Mouse (Mus musculus): ENCODE data around the gene Nit1.
A peak's percentile ranks its signal among the peaks of the same experiment; 100 is the strongest.

The Nit1 gene

DNA sequence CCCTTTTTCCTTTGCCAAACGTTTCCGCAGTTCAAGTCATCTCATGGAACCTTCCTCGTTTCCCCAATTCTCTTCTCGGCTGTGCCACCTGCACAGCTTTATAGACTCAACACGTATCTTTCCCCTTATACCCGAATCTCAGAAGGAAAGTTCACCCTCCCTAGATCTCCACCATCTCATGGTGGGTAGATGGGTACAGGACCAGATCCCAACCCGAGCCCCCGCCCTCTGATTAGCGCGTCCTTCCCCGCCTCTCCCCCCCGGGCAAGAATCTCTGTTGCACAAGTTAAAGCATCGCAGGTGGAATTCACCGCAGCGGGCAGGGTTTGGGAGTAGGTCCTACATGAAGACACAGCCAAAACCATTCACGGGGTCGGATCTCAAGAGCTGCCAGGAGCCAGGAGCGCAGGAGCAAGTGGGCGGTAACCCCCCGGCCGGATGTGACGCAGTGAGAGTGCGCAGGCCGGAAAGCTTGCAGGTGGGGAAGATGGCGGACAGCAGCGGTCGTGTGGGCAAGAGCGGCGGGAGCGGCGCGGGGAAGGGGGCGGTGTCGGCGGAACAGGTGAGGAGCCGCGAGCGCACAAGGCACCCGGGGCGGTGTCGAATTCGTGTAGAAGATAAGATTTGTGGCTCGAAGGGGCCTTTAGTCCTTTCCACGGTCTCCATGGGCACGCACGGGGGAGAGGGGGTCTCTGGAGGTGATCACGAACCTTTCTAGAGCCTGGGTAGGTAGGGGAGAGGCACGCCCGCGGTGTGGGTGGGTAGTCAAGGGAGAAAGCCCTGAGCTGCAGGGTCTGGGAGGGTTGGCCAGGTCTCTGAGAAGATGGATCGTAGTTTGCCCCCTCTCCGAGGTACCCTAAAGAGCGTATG, at the start of gene Nit1, which contains the start of gene Pfdn2:
Gene Nit1 (minus strand): TSS at position 422 of the 870 bp plus-strand sequence.
Gene Pfdn2 (plus strand): TSS at position 446 of the 870 bp plus-strand sequence.
- DNase-seq (ENCODE audit: low spot score in 2 of 2), result peak; percentile 95

GRCm38 (mm10) chr1:171390101-171390500, 44.7 kb upstream of the Nit1 start:
- DNase-seq (ENCODE audit: low spot score in 2 of 2), result peak in 1 of 2 experiments; percentile 50

- DNase-seq (ENCODE audit: low spot score in 2 of 2), result peak; percentile 57 to 67
Measured at GRCm38 (mm10) chr1:171388376-171389102, 43.1 kb upstream of the Nit1 start, which contains the start of gene Arhgap30. Arhgap30 (plus strand) TSS chr1:171388954.

DNA sequence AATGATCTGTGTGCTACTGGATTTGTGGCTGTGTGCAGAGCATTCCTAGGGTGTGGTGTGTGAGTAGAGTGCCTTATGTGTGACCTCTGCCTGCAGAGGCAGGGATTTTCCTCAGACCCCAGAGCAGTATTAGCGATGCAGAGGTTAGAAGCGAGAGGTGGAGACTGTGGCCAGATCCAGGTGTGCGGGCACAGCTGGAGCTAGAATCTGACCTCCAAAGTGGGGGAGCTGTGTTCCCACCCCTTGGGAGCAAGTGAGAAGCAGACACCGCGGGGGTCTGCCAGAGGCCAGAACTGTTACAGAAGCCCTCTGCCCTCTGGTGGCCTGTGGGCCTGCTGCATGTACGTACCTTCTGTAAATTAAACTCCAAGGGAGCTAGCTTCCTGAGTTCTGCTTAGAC, 41.7 kb upstream of the Nit1 start:
- DNase-seq (ENCODE audit: low spot score in 2 of 2), result no peak

DNA sequence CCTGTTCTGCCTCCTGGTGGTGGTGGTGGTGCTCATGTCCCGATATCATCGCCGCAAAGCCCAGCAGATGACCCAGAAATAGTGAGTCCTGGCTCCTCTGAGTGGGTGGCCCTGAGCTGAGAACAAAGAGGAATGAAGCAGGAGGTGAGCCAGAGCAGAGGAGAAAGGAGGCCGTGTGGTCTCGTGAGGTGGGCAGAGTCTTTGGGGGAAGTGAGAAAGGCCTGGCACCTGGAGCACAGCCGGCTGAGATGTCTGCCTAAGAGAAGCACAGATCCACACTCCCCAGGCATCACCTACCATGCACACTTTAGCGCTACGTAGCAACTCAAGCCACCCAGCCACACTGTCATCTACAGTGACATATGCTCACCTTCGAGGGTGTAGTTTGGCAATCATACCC, 39.7 kb upstream of the Nit1 start:
- no peak for DNase-seq (ENCODE audit: low spot score in 2 of 2)

GRCm38 (mm10) chr1:171384361-171384760, 38.9 kb upstream of the Nit1 start:
- no peak for DNase-seq (ENCODE audit: low spot score in 2 of 2)

DNA sequence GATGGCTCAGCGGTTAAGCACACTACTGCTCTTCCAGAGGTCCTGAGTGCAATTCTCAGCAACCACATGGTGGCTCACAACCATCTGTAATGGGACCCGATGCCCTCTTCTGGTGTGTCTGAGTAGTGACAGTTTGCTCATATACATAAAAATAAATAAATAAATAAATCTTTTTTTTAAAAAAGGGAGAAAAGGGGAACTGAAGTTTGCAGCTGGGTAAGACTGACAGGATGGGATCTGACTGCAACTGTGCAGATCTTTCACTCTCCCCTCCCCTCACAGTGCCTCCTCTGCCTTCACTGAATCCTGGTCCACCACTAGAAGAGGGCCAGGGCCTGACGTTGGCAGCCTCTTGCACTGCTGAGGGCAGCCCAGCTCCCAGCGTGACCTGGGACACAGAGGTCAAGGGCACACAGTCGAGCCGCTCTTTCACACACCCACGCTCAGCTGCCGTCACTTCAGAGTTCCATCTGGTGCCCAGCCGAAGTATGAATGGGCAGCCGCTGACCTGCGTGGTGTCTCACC, 36.7 kb upstream of the Nit1 start:
- no peak for DNase-seq (ENCODE audit: low spot score in 2 of 2)

DNA sequence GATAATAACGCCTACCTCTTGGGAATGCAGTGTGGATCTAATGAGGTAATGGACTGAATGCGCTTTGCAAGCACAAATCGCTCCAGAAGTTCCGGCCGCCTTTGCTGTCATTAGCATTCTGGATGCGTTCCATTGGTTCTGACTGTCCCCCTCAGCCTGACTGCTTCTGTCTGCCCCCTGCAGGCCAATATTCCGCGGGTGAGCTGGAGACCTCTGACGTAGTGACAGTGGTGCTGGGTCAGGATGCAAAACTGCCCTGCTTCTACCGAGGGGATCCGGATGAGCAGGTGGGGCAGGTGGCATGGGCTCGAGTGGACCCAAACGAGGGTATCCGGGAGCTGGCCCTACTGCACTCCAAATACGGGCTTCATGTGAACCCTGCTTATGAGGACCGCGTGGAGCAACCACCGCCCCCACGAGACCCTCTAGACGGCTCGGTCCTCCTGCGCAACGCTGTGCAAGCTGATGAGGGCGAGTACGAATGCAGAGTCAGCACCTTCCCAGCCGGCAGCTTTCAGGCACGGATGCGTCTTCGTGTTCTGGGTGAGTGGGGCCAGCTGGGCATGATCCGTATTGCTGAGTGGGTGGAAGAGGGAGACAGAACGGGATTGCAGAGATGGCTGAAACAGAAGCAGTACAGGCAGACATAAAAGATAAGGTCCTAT, 34.6 kb upstream of the Nit1 start:
- peak; percentile 84 to 87 for DNase-seq (ENCODE audit: low spot score in 2 of 2)

DNA sequence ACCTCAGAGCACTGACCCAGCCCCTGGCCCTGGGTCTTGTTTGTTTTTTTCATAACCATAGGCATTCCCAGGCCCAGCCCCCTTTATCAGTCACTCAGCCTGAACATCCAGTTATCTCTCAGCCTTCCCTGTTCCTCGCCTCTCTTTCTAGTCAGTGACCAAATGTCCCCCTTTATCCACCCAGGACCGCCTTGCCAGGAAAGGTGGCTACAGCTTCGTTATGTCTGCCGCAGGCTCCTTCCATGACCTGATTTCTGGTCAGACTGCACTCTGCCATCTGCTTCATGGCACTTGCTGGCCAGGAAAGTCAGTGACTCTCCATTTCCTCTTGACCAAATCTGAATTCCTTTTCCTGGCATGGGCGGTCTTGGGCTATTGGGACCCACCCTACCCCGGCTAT, 32.9 kb upstream of the Nit1 start:
- no peak for DNase-seq (ENCODE audit: low spot score in 2 of 2)

DNA sequence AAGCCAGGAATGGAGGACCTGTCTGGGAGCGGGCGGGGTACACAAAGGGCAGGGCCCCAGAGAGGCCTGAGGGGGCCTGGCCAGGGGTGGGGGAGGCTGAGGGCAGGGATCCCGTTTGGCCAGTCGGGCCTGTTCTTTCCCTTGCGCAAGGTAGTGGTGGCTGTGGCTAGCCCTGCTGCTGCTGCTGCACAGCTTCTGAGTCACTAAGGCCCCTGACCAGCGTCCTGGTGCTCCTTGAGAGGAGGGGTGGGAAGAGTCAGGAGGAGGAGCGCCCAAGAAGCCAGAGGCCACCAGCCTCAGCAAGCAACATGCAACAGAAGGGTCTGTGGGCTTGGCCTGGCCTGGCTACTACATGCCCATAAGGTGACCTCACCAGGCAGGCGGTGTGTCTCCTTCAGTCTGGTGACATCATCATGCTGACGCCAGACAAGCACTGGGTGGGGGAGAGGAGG, 30.2 kb upstream of the Nit1 start:
- DNase-seq (ENCODE audit: low spot score in 2 of 2), result no peak

DNA sequence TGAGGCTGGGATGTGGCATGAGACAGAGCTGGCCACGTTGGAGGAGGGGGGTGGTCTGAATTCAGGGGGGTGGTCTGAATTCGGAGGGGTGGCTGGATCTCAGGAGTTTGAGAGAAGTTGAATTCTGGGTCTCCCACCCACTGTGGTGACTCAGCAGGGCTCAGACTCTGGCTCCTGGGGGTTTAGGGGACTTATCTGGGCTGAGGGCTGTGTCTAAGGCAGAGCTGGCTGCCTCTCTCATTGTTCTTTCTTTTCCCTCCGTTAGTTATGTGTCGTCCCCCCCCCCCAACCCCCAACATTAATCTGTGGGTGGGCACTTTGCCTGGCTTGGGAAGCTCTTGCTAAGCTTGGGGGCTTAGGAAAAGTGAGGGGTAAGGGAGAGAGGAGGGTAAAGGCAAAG, 28.5 kb upstream of the Nit1 start:
- DNase-seq (ENCODE audit: low spot score in 2 of 2), result no peak

GRCm38 (mm10) chr1:171372880-171373279, 27.4 kb upstream of the Nit1 start:
- DNase-seq (ENCODE audit: low spot score in 2 of 2), result no peak

DNA sequence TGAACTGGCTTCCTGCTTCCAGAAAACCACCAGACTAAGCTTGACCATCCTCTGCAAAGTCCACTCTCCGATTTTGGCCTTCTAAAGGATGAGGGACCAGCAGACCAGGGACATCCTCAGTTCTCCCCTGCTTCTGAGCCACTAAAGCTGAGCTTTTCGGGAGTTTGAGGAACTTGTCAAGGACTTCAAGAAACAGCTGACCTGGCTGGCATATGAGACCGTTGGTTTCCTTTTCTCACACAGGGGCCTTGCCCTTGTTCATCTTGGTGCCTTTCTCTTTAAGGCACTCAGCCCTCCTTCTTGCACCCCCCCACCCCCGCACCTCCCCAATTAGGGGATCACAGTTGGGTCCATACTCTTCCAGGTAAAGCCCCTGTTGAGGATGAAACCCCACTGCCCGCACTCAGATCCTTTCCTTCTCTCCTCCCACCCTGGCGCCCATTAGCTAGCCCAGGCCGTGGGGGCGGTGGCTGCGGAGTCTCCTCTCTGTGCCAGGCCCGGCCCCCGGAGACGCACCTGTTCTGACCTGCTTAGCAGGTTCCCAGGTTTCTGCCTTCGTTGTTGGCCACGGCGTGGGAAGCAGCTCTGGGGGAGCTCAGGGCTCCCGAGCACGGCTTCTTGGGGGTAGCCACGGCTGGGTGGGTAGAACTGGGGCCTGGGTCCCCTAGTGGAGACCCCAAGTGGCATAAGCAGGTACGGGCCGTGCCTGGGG, 24.6 kb upstream of the Nit1 start, which contains the start of gene Nectin4:
Gene Nectin4 (plus strand): TSS at position 255 of the 712 bp plus-strand sequence.
- DNase-seq (ENCODE audit: low spot score in 2 of 2), result no peak

DNA sequence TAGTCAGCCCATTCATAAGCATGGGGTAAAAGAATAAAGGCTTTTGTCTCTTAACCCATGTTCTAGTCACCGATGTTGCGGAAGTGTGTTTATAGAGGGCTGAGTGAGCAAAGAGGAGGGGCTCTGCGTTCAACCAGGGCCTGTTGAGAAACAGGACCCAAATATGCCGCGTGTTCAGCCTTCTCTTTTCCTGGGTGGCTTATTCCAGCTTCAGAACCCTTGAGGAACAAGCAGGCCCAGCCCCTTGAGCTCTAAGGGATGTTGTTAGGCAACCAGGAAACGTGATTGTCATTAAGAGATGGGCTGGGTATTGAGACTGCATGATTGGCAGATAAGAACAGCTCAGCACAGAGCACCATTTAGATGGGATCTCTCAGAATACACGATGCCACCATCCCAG, 20.5 kb upstream of the Nit1 start:
- DNase-seq (ENCODE audit: low spot score in 2 of 2), result no peak

DNA sequence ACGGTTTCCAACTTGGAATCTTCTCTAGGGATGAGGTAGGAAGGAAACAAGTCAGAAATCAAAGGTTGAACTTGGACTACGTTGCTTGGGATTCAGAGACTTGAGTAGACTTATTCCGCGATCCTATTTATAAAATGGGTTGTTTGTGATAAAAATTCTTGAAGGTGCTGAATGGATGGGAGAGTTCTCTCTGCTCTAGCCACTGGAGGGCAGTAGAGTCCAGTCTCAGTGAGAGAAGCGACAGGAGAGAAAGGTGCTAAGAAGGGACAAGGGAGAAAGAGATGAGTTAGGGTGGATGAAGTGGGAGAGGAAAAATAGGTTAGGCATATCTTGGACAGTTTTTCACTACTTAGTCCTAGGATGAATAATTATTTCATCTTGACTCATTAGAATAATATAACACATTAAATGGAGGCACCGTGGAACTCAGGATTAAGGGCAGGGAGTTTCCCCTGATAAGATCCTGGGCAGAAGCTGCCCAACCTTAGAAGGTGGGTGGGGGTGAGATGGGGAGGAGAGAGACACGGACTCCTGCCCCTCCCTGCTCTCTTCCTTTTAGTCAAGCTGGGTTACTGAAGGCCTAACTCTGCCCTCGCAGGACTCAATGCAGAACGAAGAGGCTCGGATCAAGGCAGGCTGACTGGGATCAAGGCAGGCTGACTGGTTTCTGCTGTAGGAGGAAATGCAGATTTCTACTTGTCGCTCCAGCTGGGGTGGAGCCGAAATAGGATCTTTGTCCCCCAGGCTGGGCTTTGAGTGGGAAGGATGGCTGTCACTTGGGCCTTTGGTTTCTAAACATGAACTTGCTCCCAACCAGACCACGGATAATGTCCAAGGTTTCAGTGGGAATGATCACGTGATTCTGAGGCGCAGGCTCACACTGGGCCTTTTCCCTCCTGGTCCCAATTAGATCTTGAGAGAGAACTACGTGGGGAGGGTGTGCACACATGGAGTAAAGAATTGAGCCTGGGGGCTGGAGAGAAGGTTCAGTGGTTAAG, 16.0 kb upstream of the Nit1 start:
- DNase-seq (ENCODE audit: low spot score in 2 of 2), result peak; percentile 82 to 88

DNA sequence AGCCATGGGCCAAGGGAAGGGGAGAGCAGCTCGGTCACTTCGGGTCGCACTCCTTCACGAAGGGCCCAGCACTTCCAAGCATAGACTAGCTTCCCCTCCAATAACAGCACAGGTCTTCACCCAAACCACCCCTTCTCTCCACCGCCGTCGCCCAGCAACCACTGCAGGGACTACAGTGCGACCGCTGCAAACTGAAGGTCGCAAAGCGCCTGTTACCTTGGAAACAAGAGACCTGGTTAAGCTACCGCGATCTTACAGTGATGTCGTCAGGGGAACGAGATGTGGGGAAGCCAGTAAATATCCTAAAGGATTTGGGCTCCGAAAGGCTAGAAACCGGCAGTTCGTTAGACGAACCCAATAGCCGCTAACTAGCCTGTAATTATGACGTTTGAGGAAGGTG, 15.2 kb upstream of the Nit1 start, which contains the start of gene Klhdc9:
Gene Klhdc9 (minus strand): TSS at position 143 of the 400 bp plus-strand sequence.
- DNase-seq (ENCODE audit: low spot score in 2 of 2), result peak; percentile 96 to 99

- DNase-seq (ENCODE audit: low spot score in 2 of 2), result peak; percentile 66 to 68
Measured at GRCm38 (mm10) chr1:171360253-171360652, 14.8 kb upstream of the Nit1 start.

GRCm38 (mm10) chr1:171358421-171358820, 13.0 kb upstream of the Nit1 start:
- DNase-seq (ENCODE audit: low spot score in 2 of 2), result peak in 1 of 2 experiments; percentile 57

- no peak for DNase-seq (ENCODE audit: low spot score in 2 of 2)
Measured at GRCm38 (mm10) chr1:171356814-171357213, 11.4 kb upstream of the Nit1 start.
